Mouse (Mus musculus): ENCODE data around the gene Rangrf.
"Not testable (repeated sequence)": the region's sequence is repeated elsewhere in the genome, so short reads cannot be mapped to it uniquely, and the experiment has no call there.

Rangrf gene

DNA sequence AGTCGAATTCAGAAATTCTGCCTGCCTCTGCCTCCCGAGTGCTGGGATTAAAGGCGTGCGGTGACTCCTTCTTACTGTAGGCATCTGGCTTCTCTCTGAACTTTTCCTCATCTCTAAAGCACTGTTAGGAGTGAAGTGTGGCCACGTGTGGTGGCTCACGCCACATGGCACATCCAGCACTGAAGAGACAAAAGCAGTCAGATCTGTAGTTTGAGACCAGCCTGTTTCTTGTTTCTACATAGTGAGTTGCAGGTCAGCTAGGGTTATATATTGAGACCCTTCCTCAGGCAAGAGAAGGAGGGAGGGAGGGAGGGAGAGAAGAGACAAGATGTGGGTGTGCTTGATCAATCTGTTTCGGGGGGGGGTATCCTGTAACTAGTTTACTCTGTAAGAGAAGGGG lies at the start of gene Rangrf:
Gene Rangrf (minus strand): TSS at position 101 of the 400 bp plus-strand sequence.
- in situ Hi-C loops (cut with MseI, MboI): no loop called here

DNA sequence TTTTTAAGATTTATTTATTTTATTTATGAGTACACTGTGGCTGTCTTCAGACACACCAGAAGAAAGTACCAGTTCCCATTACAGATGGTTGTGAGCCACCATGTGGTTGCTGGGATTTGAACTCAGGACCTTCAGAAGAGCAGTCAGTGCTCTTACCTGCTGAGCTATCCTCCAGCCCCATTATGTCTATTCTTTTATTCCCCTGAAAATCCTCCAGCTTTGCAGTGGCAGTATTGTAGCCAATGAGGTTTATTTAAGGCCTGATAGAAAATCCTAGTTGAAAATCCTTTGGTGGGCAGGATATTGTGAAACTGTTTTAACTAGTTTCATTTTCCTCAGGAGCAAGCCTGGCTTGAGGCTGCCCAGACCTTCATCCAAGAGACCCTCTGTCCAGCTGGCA lies 45.7 kb upstream of the Rangrf start:
- in situ Hi-C loops (cut with MseI, MboI): no loop called here

DNA sequence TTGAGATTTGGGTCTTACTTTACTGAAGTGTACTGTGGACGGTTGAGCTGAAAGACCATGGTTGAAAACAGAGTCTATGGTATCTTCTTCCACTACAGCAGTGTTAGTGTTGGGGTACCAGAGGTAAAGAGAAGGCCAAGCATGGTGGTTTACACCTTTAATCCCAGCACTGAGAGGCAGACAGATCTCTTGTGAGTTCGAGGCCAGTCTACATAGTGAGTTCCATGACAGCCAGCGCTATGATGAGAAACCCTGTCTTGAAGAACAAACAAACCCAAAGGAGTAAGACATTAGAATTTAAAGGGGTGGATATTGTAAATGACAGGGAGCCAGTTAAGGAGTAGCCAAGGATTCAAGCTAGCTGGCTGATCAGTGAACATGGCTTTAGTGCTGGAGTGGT lies 41.8 kb upstream of the Rangrf start:
- in situ Hi-C loops (cut with MseI, MboI): no loop called here

DNA sequence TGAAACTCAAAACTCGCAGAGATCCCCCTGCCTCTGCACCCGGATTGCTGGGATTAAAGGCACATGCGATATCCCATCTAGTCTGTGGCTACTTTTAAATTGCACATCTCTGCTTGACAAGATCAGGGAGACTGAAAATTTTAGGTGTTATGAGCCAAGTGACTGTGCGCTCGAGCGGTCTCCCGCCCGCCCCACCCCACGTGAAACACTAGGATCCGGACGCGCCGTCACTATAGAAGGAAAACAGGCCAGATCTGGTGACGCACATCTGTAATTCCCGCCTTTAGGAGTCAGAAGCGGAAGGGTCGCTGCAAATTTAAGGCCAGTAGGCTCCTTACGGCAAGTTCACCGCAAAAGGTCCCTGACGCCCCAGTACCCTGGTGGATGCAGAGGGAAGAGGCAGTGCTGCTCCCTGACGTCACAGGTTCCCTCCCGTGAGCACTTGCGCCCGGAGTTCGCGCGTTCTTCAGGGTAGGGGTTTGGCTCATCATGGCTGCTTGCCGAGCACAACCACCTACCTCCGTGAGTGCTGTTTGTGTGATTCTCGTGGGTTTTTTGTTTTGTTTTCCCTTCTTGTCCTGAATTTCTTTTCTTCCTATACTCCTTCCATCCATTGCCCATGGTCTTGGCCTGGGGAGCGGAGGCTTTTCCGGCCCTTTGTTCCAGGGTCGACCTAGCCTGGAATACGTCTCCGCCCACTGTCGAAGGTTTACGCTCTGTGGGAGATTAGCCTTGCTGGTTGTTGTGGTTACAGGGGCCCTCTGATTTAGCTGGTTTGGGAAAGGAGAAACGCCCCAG lies 40.9 kb upstream of the Rangrf start, which contains the start of gene Ctc1:
Gene Ctc1 (plus strand): TSS at position 268 of the 798 bp plus-strand sequence.
- in situ Hi-C loops (cut with MseI, MboI): no loop called here

DNA sequence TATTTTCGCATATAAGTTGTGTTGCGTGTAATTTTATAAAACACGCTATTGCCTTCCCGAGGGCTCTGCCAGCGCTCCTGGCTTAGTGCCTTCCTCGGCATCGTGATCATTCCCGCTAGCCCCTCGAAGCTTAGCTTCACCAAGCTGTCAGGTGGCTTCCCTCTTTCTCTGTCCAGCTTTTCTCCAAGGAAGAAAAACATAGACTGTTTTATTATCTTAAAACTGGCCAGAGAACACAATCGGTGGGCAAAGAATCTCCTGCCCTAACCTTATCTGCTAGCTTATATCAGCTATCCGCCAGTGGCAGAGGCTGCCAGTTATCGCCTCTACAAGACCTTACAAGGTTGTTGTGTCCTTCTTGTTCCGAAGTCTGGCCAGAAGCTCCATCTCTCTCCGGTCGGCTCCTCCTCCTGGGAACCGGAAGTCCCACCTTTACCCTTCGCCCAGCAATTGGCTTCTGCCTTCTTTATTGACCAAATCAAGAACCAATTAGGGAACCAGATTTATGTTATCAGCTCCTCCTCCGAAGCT lies 37.2 kb upstream of the Rangrf start:
- in situ Hi-C loops (cut with MseI, MboI): no loop called here

DNA sequence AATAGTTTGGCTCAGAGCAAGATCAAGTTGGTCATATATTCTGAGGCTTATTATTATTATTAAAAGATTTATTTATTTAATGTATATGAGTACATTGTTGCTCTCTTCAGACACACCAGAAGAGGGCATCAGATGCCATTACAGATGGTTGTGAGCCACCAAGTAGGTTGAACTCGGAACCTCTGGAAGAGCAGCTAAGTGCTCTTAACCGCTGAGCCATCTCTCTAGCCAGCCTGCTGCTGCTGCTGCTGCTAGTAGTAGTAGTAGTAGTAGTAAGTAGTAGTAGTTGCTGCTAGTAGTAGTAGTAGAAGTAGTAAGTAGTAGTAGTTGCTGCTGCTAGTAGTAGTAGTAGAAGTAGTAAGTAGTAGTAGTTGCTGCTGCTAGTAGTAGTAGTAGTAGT lies 36.5 kb upstream of the Rangrf start:
- in situ Hi-C loops (cut with MseI, MboI): not testable (repeated sequence)

DNA sequence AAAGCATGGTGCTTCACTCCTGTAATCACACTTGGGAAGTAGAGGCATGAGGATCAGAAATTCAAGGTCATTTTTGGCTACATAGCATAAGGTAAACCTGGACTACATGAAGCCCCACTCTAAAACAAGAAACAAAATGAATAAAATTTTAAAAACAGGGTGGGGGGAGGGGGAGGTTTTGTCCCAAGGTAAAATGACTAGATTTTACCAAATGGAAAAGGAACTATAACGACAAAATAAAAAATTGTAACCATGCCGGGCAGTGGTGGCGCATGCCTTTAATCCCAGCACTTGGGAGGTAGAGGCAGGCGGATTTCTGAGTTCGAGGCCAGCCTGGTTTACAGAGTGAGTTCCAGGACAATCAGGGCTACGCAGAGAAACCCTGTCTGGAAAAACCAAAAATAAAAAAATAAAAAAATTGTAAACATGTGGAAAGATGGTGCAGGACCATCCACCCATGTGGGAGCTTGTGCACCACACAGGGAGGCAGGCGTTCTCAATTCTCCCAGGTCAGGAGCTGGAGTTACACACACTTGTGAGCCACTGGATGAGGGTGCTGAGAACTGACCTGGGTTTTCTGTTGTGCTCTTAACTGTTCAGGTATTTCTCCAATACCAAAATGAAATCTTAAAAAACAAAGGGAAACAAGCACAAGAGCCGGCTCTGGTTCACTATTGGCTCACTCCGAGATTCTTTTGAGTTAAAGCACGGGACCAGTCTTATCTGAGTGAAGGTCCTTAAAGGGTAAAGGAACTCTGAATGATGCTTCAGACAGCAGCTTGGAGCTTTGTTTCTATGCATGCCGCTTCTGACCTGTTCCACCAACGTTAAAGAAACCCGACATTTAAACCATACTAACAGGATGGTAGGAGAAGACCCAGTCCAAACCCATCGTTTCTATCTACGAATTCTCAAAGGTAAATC lies 35.7 kb upstream of the Rangrf start:
- in situ Hi-C loops (cut with MseI, MboI): no loop called here

DNA sequence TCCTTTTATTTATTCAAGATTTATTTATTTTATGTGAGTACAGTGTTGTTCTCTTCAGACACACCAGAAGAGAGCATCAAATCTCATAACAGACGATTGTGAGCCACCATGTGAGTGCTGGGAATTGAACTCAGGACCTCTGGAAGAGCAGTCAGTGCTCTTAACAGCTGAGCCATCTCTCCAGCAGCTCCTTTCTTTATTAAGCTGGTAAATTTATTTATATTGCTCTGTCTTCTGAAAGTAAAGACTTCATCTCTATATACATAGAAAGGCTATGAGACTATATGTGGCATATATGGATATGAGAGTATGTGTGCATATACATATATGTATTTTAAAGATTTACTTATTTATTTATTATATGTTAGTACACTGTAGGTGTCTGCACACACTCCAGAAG lies 34.5 kb upstream of the Rangrf start:
- in situ Hi-C loops (cut with MseI, MboI): no loop called here

DNA sequence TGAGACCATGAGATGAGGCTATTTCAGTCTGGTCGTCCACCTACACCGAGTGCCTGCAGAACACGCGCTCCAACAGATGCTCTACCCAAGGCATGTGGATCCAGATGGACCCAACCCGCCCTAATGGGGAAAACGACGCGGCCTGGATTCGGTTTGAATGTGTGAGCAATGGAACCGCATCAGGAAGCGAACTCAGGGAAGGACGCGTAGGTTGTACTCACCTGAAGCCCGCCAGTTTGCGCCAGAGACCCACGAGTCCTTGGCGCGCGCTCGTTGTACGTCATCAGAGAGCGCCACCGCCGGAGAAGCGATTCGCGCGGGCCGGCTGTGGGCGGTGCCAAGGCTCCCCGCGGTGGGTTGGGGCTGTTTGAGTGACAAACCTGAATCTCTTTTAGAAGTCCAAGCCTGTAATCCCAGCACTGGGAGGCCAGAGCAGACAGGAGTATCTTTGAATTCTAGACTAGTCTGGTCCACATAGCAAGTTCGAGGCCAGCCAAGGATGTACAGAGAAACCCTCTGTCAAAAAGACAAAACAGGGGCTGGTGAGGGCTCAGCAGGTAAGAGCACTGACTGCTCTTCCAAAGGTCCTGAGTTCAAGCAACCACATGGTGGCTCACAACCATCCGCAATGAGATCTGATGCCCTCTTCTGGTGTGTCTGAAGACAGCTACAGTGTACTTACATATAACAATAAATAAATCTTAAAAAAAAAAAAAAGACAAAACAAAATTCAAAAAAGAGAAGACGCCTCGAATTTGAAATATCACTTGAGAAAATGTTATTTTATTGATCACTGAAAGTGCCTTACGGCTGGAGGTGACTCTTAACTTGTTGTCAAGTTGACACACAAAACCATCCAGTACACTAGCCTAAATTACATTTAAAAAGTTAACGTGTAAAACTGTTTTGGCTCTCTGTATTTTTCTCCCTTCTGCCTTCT lies 33.5 kb upstream of the Rangrf start, which contains the start of gene Pfas:
Gene Pfas (minus strand): TSS at position 279 of the 940 bp plus-strand sequence.
- in situ Hi-C loops (cut with MseI, MboI): no loop called here

DNA sequence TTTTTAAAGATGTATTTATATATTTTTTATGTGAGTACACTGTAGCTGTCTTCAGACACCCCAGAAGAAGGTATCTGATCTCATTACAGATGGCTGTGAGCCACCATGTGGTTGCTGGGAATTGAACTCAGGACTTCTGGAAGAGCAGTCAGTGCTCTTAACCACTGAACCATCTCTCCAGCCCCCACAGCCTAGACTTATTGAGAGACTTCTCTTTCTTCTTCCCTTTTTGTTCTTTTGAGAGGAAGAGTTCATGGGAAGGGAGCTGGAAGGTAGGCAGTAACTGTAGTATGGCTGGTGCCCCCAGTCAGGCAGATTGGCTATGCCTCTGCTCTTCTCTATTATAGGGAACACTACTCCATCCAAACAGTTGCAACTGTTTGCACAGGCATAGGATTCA lies 31.6 kb upstream of the Rangrf start:
- in situ Hi-C loops (cut with MseI, MboI): not testable (repeated sequence)

DNA sequence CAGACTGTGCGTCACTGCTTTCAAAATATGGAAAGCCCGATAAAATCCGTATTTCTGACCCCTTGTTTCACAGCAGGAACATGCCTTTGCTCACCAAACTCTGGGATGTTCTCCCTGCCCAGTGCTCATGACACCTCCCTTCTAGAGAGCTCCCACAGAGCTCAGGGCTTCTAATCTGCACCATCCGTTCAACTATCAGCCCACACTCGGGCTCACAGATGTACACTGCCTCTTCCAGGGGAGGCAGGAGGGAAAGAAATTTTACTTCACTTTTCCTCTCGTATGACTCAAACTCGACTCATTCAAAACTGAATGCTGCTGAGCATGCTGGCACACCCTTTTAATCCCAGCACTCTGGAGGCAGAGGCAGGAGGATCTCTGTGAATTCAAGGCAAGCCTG lies 30.2 kb upstream of the Rangrf start:
- in situ Hi-C loops (cut with MseI, MboI): no loop called here

DNA sequence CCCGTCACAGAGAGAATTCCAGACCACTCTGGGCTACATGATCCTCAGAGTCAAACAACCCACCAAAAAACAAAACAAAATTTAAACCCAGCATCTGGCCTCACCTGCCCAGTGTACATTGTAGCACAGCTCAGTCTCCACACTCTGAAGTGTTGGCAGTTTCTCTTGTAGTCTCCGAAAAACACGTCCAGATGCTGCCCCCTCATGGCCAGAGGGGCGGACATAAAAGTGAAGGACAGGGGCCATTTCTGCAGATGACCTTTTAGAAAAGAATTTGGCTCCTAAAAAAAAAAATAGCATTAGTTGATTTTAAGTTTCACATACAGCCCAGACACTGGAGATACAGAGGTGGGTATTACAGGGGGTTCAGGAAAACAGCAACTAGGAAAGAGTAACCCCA lies 28.6 kb upstream of the Rangrf start:
- in situ Hi-C loops (cut with MseI, MboI): no loop called here

DNA sequence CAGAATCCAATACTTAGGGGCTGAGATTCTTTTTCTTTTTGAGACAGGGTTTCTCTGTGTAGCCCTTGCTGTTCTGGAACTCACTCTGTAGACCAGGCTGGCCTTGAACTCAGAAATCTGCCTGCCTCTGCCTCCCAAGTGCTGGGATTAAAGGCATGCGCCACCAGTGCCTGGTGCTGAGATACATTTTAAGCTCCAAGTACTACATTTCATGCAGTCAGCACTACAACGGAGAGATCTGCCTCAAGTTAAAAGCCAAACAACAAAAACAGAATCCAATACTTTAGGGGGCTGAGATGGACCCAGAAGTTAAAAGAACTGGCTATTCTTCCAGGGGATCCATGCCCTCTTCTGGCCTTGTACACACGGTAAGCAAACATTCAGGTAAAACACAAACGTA lies 27.8 kb upstream of the Rangrf start:
- in situ Hi-C loops (cut with MseI, MboI): not testable (repeated sequence)

DNA sequence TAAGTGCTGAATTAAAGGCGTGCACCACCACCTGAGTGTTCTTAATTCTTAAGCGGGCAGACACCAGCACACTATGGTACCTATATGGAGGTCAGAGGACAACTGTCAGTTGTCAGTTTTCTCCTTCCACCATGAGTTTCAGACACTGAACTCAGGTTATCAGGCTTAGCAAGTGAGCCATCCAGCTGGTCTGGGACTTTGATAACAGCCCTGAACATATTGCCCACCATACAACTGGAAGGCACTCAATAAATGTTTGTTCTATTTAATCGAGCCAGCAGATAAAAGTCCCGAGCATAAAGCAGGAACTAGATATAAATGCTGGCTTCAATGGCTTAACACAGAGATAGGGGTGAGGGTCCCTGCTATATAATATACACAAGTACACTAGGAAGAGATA lies 22.1 kb upstream of the Rangrf start:
- in situ Hi-C loops (cut with MseI, MboI): no loop called here

DNA sequence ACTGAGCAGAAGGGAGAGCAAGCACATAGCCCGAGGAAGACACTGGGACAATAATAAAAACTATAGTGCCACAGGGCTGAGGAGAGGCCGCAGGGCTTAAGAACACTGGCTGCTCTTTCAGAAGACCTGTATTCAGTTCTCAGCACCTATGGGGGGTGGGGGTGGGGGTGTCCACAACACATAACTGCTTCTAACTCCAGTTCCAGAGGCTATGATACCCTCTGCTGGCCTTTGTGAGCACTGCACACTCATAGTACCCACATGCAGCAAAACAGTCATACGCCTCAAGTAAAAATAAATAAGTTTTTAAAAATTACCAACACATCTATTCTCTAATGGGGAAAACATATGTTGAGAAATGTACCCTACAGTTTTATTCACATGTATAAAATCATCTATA lies 19.4 kb upstream of the Rangrf start:
- in situ Hi-C loops (cut with MseI, MboI): no loop called here

DNA sequence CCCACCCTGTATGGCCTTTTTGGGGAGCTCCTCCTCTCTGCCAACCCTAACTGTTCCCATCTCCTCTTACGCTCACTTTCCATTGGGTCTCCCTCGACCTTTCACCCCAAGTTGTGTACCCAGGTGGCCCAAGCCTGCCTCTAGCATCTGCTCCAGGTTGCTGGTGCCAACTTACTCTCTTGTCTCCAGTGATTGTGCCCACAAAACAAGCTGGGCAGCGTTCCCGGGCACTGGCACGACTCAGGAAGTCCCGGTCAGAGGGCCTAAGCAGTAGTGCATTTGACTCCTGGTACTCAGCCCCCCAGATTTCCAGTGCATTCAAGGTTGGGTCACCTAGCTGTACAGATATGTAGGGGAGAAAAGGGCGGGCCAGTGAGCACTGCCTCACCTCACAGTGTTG lies 18.1 kb upstream of the Rangrf start:
- in situ Hi-C loops (cut with MseI, MboI): no loop called here

DNA sequence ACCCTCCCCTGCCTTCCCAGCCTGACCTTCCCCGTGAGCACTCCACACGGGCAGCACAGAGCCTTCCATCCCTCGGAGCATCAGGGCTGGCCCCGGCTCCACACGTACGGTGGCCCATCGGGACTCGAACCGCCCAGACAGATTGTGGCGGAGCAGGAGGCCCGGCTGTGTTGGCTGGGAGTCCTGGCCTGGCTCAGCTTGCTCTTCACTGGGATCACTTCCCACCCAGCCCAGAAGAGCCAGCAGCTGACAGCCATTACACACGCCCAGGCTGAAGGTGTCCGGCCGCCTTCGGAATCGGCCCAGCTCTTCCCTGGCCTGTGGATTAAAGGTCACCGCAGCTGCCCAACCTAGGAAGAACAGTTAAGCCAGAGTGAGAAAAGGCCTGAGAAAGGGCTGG lies 13.4 kb upstream of the Rangrf start:
- in situ Hi-C loops (cut with MseI, MboI): no loop called here

DNA sequence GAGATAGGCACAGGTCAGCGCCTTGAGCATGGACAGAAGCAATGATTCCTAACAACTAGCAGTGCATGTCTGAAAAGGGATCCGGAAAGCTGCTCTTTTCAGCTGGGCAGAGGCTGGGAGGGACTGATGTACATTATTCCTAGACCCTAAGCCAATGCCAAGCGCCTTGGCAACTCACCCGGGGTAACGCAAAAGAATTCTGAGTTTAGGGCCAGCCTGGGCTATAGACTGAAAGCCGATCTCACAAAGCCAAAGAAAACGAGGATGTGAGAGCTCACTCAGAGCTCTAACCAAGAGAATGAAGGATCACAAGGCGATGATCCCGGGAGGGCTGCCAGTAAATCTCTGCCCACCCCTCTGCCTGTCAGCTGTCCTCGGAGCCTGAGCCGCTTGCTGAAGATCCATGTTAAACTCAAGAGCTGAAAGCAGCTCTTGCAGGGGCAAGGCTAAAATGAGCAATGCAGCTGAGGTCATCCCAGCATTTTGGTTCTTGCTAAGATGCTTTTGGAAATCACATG lies 12.4 kb upstream of the Rangrf start:
- in situ Hi-C loops (cut with MseI, MboI): no loop called here

DNA sequence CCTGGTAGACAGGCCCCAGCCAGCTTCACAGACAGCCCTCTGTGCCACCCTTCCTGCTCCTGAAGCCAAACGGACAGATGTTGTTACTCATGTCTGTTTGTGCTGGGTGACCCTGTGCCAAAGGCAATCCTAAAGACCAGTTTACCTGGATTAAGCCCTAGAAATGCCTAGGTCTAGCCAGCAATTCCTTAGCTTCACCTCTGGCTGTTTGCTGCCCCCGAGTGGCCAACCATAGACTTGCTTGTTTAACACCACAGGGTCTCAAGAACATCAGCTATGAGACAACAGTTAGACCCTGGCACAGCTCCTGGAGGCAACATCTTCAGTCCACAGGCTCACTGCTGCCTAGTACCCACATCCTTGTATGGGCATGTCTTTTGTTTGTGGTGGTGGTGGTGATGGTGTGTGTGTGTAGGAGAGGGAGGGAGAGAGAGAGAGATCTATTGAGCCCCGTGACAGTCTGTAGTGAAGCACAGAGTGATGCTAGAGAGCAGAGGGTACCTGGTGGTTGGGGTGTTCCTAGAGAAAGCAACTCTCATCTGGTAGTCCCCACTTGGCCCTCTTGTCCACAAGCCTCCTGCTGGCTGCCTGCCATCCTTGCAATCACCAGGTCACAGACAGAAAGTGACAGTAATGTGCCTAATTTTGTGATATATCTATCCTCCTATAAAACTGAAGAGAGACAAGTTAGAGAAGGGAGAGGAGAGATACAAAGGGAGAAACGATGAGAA lies 7.8 kb upstream of the Rangrf start:
- in situ Hi-C loops (cut with MseI, MboI): loop anchor here (5.0 kb wide), 1 partner anchor 76 kb away; no protein-coding TSS in a partner anchor

DNA sequence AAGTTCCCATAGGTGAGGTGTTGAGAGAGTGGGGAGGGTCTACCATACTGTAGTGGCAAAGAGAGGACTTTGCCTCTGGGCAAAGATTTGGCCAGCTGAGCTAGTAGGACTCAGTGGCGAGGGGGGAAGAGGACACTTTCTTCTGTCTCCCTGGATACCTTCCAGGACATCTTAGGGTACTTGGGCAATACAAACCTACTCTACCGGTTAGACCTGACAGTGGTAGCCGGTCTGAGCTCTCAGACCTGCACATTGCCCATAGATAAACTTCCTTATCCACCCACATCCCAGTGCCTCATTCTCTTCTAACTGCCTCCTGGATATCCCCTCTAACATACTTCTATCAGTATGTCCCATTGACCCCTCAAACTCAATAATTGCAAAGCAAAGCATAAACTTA lies 5.9 kb upstream of the Rangrf start:
- in situ Hi-C loops (cut with MseI, MboI): loop anchor here (5.0 kb wide), 1 partner anchor 74 kb away; no protein-coding TSS in a partner anchor

Measured in mouse trophoblast stem cell (cell line).